Mouse (Mus musculus): ENCODE data around the gene Cdc42bpg.
A peak's percentile ranks its signal among the peaks of the same experiment; 100 is the strongest.

Gene Cdc42bpg

GRCm38 (mm10) chr19:6347615-6348014 is 41.4 kb downstream of the Cdc42bpg start:
- DNase-seq (ENCODE audit: low spot score in 2 of 2) = no peak

GRCm38 (mm10) chr19:6348717-6349116 is 42.5 kb downstream of the Cdc42bpg start:
- DNase-seq (ENCODE audit: low spot score in 2 of 2) = no peak

- DNase-seq (ENCODE audit: low spot score in 2 of 2) = peak in 1 of 2 experiments; percentile 44
Measured at GRCm38 (mm10) chr19:6349215-6349983, 43.1 kb downstream of the Cdc42bpg start.

- no peak for DNase-seq (ENCODE audit: low spot score in 2 of 2)
Measured at GRCm38 (mm10) chr19:6351431-6352106, 45.3 kb downstream of the Cdc42bpg start.

- DNase-seq (ENCODE audit: low spot score in 2 of 2) = no peak
Measured at GRCm38 (mm10) chr19:6352107-6352505, 45.9 kb downstream of the Cdc42bpg start.

- no peak for DNase-seq (ENCODE audit: low spot score in 2 of 2)
Measured at GRCm38 (mm10) chr19:6354030-6354429, 47.8 kb downstream of the Cdc42bpg start.

- no peak for DNase-seq (ENCODE audit: low spot score in 2 of 2)
Measured at GRCm38 (mm10) chr19:6361291-6361690, 55.0 kb downstream of the Cdc42bpg start.

GRCm38 (mm10) chr19:6363091-6363410 is 56.8 kb downstream of the Cdc42bpg start:
- DNase-seq (ENCODE audit: low spot score in 2 of 2) = no peak

GRCm38 (mm10) chr19:6363411-6364240 is 57.4 kb downstream of the Cdc42bpg start, which contains the start of gene Sf1:
TSS of gene Sf1 (plus strand) at chr19:6363690.
- peak; percentile 98 to 99 for DNase-seq (ENCODE audit: low spot score in 2 of 2)

- peak; percentile 90 to 96 for DNase-seq (ENCODE audit: low spot score in 2 of 2)
Measured at GRCm38 (mm10) chr19:6364317-6364725, 58.1 kb downstream of the Cdc42bpg start.

GRCm38 (mm10) chr19:6364842-6365241 is 58.6 kb downstream of the Cdc42bpg start:
- DNase-seq (ENCODE audit: low spot score in 2 of 2) = no peak

- DNase-seq (ENCODE audit: low spot score in 2 of 2) = no peak
Measured at GRCm38 (mm10) chr19:6370175-6370574, 63.9 kb downstream of the Cdc42bpg start.

- DNase-seq (ENCODE audit: low spot score in 2 of 2) = no peak
Measured at GRCm38 (mm10) chr19:6372433-6372832, 66.2 kb downstream of the Cdc42bpg start.

- peak; percentile 77 to 93 for DNase-seq (ENCODE audit: low spot score in 2 of 2)
Measured at GRCm38 (mm10) chr19:6373539-6374400, 67.5 kb downstream of the Cdc42bpg start.

- DNase-seq (ENCODE audit: low spot score in 2 of 2) = peak in 1 of 2 experiments; percentile 16
Measured at GRCm38 (mm10) chr19:6374571-6374970, 68.3 kb downstream of the Cdc42bpg start.

Data from spleen, postnatal 10 days (tissue).